In the genomic region with DNA sequence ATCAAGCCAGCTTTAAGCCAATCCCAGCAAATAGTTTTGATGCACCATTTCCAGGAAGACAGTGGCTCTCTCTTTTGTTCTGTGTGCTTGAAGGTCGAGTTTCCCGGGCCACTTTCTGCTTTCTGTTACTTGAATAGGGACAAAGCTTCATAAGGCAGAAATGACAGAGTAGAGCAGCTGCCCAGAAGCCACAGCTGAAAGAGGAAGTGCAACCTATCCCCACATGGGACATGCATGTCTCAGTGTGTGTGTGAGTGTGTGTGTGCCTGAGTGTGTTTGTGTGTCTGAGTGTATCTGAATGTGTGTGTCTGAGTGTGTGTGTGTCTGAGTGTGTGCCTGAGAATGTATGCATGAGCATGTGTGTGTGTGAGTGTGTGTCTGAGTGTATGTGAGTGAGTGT, we compare ENCODE assay signal across 8 mouse cellular contexts.
DNase-seq lines count a peak whose midpoint lies in the region; ATAC-seq lines count a peak whose summit lies in the region.
"Had no signal": no experiment of that assay in that cellular context is flagged by ENCODE, and none has a peak within 500 bp of the region (broad histone marks: within the 10 kb centered on the region; RNA-seq: fewer than 3 reads in every experiment).

No protein-coding gene starts in this region.

- H3K36me3 ChIP-seq in intestine, embryonic 16.5 days (ENCODE audit: control insufficient read depth, insufficient read depth, low read length) = no peaks in the 10 kb centered on the region
- H3K36me3 ChIP-seq: forebrain, embryonic 15.5 days had no signal

- H3K27me3 ChIP-seq in intestine, embryonic 16.5 days (replicated peaks; ENCODE audit: control insufficient read depth, insufficient read depth, low read length) = no peaks in the 10 kb centered on the region
- H3K27me3 ChIP-seq: forebrain, embryonic 15.5 days had no signal

- H3K4me2 ChIP-seq in intestine, embryonic 16.5 days (ENCODE audit: low read depth, low read length) = no peak overlapping the region
- H3K4me2 ChIP-seq: forebrain, embryonic 15.5 days had no signal

- H3K27ac ChIP-seq in intestine, embryonic 16.5 days (ENCODE audit: low read length) = no peak overlapping the region
- H3K27ac ChIP-seq: forebrain, embryonic 15.5 days had no signal

- ATAC-seq in megakaryocyte progenitor cell, adult 5-6 weeks (replicated peaks; ENCODE audit: poor library complexity) = peak; percentile 82
- ATAC-seq in intestine, embryonic 16.5 days = no peak
- ATAC-seq: forebrain, embryonic 15.5 days had no signal

- 59% methylated on average over 2 of the region's 2 CpGs for WGBS in intestine, embryonic 16.5 days

- H3K4me1 ChIP-seq in intestine, embryonic 16.5 days (ENCODE audit: control insufficient read depth, insufficient read depth, low read length) = no peaks in the 10 kb centered on the region
- H3K4me1 ChIP-seq: forebrain, embryonic 15.5 days had no signal

- H3K9ac ChIP-seq in intestine, embryonic 16.5 days (ENCODE audit: low read depth, low read length) = no peak overlapping the region
- H3K9ac ChIP-seq: forebrain, embryonic 15.5 days had no signal

- H3K9me3 ChIP-seq in intestine, embryonic 16.5 days (ENCODE audit: control insufficient read depth, low read length) = no peaks in the 10 kb centered on the region
- H3K9me3 ChIP-seq: forebrain, embryonic 15.5 days had no signal

- no peak overlapping the region for H3K4me3 ChIP-seq in intestine, embryonic 16.5 days (ENCODE audit: low read length)
- H3K4me3 ChIP-seq: forebrain, embryonic 15.5 days had no signal

- DNase-seq in layer of hippocampus, adult 9-11 months = peak; percentile 46
- no peak for DNase-seq in layer of hippocampus, postnatal 14 days (ENCODE audit: low spot score in 2 of 2)
- peak; percentile 28 for DNase-seq in T-cell, adult 2 months (ENCODE audit: low spot score)
- peak; percentile 59 for DNase-seq in thymus, postnatal 14 days
- DNase-seq in cerebellum, adult 8-10 months = no peak

Comparison
In these comparisons a context has a peak if more than half of its experiments do, and no peak if none do; other contexts are left out.
1. DNase-seq: peak in layer of hippocampus, adult 9-11 months (single experiment), T-cell, adult 2 months (single experiment) and thymus, postnatal 14 days (single experiment); none in layer of hippocampus, postnatal 14 days (0 of 2) and cerebellum, adult 8-10 months (single experiment).